In the genomic region with DNA sequence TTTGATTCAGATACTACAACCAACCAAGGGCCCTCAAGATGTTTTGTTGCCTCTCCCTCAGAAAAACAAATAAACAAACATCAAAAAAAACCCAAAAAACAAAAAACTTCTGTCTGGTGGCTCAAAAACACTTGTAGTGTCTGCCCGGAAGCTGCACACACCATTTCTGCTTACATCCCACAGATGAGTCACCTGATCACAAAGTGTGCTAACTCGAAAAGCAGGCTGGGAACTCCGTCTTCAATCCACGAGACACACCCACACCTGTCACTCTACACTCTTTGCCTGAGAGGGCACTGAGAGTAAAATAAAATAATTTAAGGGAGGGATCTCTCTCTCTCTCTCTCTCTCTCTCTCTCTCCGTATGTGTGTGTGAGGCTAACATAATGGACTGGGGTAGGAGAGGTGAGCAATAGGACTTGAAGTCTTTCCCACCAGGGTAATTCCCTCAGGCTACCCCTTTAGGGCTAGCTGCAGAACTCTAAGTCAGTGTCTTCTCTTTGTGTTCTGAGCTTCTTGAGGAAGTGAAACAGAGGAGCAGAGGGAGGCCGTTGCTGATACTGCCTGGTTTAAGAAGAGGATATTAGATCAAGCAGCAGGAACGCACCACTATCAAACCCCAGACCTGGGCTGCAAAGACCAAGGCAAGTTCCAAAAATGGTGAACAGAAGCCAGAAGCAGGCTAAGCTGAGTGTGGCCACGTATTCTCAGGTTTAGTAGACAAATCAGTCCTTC, we compare ENCODE assay signal across 18 mouse cellular contexts. TPM values are rescaled to one million over a fixed set of nuclear protein-coding genes. Genes with fewer than 3 reads are reported as not detected.
DNase-seq lines count a peak whose midpoint lies in the region; ATAC-seq and TF ChIP-seq lines count a peak whose summit lies in the region.
"Had no signal": no experiment of that assay in that cellular context is flagged by ENCODE, and none has a peak within 500 bp of the region (broad histone marks: within the 10 kb centered on the region; RNA-seq: fewer than 3 reads in every experiment).

No protein-coding gene starts in this region.

- peak; percentile 15 for DNase-seq in urinary bladder, adult 2 months (ENCODE audit: low spot score)
- no peak for DNase-seq in urinary bladder, adult 18-20 months (ENCODE audit: low spot score in 2 of 2)
- peak; percentile 55 for DNase-seq in MEL-GATA-1-ER (ENCODE audit: extremely low read depth, low read depth)
- DNase-seq in stomach, postnatal 0 days (ENCODE audit: low spot score): no peak
- no peak for DNase-seq in right cerebral cortex, adult 2 months (ENCODE audit: low spot score in 2 of 2)
- DNase-seq: cerebellum, adult 11-12 months; thymus, adult 2 months had no signal

- H3K79me2 ChIP-seq in macrophage (ENCODE audit: inconsistent target): no peaks in the 10 kb centered on the region

- H3K9me3 ChIP-seq in stomach, postnatal 0 days (ENCODE audit: control insufficient read depth, low read length): no peaks in the 10 kb centered on the region
- no peaks in the 10 kb centered on the region for H3K9me3 ChIP-seq in midbrain, embryonic 15.5 days
- H3K9me3 ChIP-seq: embryonic facial prominence, embryonic 15.5 days; G1E; intestine, embryonic 15.5 days; limb, embryonic 10.5 days; liver, embryonic 15.5 days; midbrain, embryonic 10.5 days had no signal

- no peaks in the 10 kb centered on the region for H3K36me3 ChIP-seq in macrophage (ENCODE audit: inconsistent target)
- no peaks in the 10 kb centered on the region for H3K36me3 ChIP-seq in stomach, postnatal 0 days (ENCODE audit: control insufficient read depth, insufficient read depth, low read length)
- no peaks in the 10 kb centered on the region for H3K36me3 ChIP-seq in midbrain, embryonic 15.5 days (replicated peaks)
- H3K36me3 ChIP-seq: embryonic facial prominence, embryonic 15.5 days; G1E; intestine, embryonic 15.5 days; limb, embryonic 10.5 days; liver, embryonic 15.5 days; midbrain, embryonic 10.5 days had no signal

- ATAC-seq in stomach, postnatal 0 days (ENCODE audit: low FRiP score, low TSS enrichment): 0 out of 2 replicates have a peak, but pooled peaks have one; percentile 25
- no peak for ATAC-seq in midbrain, embryonic 15.5 days (replicated peaks)
- ATAC-seq: forebrain, embryonic 14.5 days; intestine, embryonic 15.5 days had no signal

- H3K9ac ChIP-seq in stomach, postnatal 0 days (ENCODE audit: low read length): no peak overlapping the region
- no peak overlapping the region for H3K9ac ChIP-seq in midbrain, embryonic 15.5 days
- H3K9ac ChIP-seq: embryonic facial prominence, embryonic 15.5 days; intestine, embryonic 15.5 days; liver, embryonic 15.5 days had no signal

- no peaks in the 10 kb centered on the region for H3K4me1 ChIP-seq in stomach, postnatal 0 days (replicated peaks; ENCODE audit: control insufficient read depth, insufficient read depth)
- H3K4me1 ChIP-seq in midbrain, embryonic 15.5 days: no peaks in the 10 kb centered on the region
- H3K4me1 ChIP-seq: intestine, embryonic 15.5 days; limb, embryonic 10.5 days had no signal

- no peak for TF ChIP-seq CTCF in stomach, postnatal 0 days (IDR thresholded peaks at IDR 0.05; ENCODE audit: low read depth)

- H3K4me2 ChIP-seq in stomach, postnatal 0 days (replicated peaks; ENCODE audit: low read depth): no peak overlapping the region
- no peak overlapping the region for H3K4me2 ChIP-seq in midbrain, embryonic 15.5 days
- H3K4me2 ChIP-seq: embryonic facial prominence, embryonic 15.5 days; heart, embryonic 11.5 days; intestine, embryonic 15.5 days; liver, embryonic 15.5 days had no signal

- TF ChIP-seq EP300 in stomach, postnatal 0 days (optimal IDR thresholded peaks at IDR 0.05): no peak

- H3K27ac ChIP-seq in macrophage: peak overlapping the region; percentile 75
- no peak overlapping the region for H3K27ac ChIP-seq in stomach, postnatal 0 days (replicated peaks)
- no peak overlapping the region for H3K27ac ChIP-seq in midbrain, embryonic 15.5 days
- H3K27ac ChIP-seq: embryonic facial prominence, embryonic 15.5 days; intestine, embryonic 15.5 days; kidney, postnatal 0 days; limb, embryonic 10.5 days; liver, embryonic 15.5 days; midbrain, embryonic 10.5 days had no signal

- 14% methylated on average over 7 of the region's 8 CpGs for WGBS in macrophage (ENCODE audit: missing documents)
- WGBS in stomach, postnatal 0 days: 51% methylated on average over 8 of the region's 8 CpGs
- WGBS in midbrain, embryonic 15.5 days: 71% methylated on average over 8 of the region's 8 CpGs

- no peaks in the 10 kb centered on the region for H3K27me3 ChIP-seq in stomach, postnatal 0 days (ENCODE audit: control insufficient read depth, insufficient read depth, low read length)
- H3K27me3 ChIP-seq in midbrain, embryonic 15.5 days (replicated peaks): no peaks in the 10 kb centered on the region
- H3K27me3 ChIP-seq: embryonic facial prominence, embryonic 15.5 days; intestine, embryonic 15.5 days had no signal

- H3K4me3 ChIP-seq in macrophage (ENCODE audit: inconsistent target): no peak overlapping the region
- no peak overlapping the region for H3K4me3 ChIP-seq in stomach, postnatal 0 days (ENCODE audit: low read depth, low read length)
- no peak overlapping the region for H3K4me3 ChIP-seq in midbrain, embryonic 15.5 days
- H3K4me3 ChIP-seq: embryonic facial prominence, embryonic 15.5 days; intestine, embryonic 15.5 days; limb, embryonic 10.5 days; liver, embryonic 15.5 days; midbrain, embryonic 10.5 days had no signal

RNA-seq across cellular contexts. Expression of a gene that starts 8.2 kb away (rescaled TPM):
- 132 and 145 TPM in 2 replicates for polyA plus RNA-seq in urinary bladder, adult 2 months (2012; rRNA removed)
- total RNA-seq in macrophage (2018; cell fraction: chromatin; rRNA removed): 100 to 1,000 TPM; 243 to 608 (median 477) TPM
- total RNA-seq in macrophage (2018; cell fraction: cytosol; rRNA removed): 100 to 1,000 TPM; 166 to 246 (median 212) TPM
- 100 to 1,000 TPM; 214 to 458 (median 297) TPM for total RNA-seq in macrophage (2018; cell fraction: nucleus; rRNA removed)
- polyA plus RNA-seq in macrophage (2018): 185 to 231 TPM (median 186 TPM) in 3 replicates
- 325 and 350 TPM in 2 replicates for polyA plus RNA-seq in stomach, postnatal 0 days (2015; fragmentation: Nextera tagmentation; extraction: Ambion mirVana)
- 400 and 424 TPM in 2 replicates for polyA plus RNA-seq in midbrain, embryonic 15.5 days (2015; fragmentation: Nextera tagmentation; extraction: Ambion mirVana)

RNA-seq across cellular contexts. Expression of a gene that starts 47.1 kb away (rescaled TPM):
- polyA plus RNA-seq in urinary bladder, adult 2 months (2012; rRNA removed): 4,184 and 4,255 TPM in 2 replicates
- 10 to 100 TPM in 23 of 26 experiments, 1 to 10 TPM in 3; 8.4 to 93.6 (median 29.9) TPM for total RNA-seq in macrophage (2018; cell fraction: chromatin; rRNA removed)
- total RNA-seq in macrophage (2018; cell fraction: cytosol; rRNA removed): 100 to 1,000 TPM in 25 of 26 experiments, 10 to 100 TPM in 1; 99.7 to 189 (median 139) TPM
- total RNA-seq in macrophage (2018; cell fraction: nucleus; rRNA removed): 100 to 1,000 TPM in 3 of 26 experiments, 10 to 100 TPM in 23; 39.9 to 143 (median 74.4) TPM
- 134 to 277 TPM (median 181 TPM) in 3 replicates for polyA plus RNA-seq in macrophage (2018)
- 398 and 433 TPM in 2 replicates for polyA plus RNA-seq in stomach, postnatal 0 days (2015; fragmentation: Nextera tagmentation; extraction: Ambion mirVana)
- polyA plus RNA-seq in midbrain, embryonic 15.5 days (2015; fragmentation: Nextera tagmentation; extraction: Ambion mirVana): 18.9 and 19.2 TPM in 2 replicates

Comparison
In these comparisons a context has a peak if more than half of its experiments do, and no peak if none do; other contexts are left out.
1. DNase-seq: peak in urinary bladder, adult 2 months (single experiment) and MEL-GATA-1-ER (single experiment); none in urinary bladder, adult 18-20 months (0 of 2), stomach, postnatal 0 days (single experiment) and right cerebral cortex, adult 2 months (0 of 2).